Mouse (Mus musculus) kidney, adult 18-20 months (tissue): Measurements from ENCODE around the gene Tssk3.
A peak's percentile ranks its signal among the peaks of the same experiment; 100 is the strongest.
"Not testable (repeated sequence)": the region's sequence is repeated elsewhere in the genome, so short reads cannot be mapped to it uniquely, and the experiment has no call there.

Source experiments
- DNase-seq: peaks from one replicate; pipeline ENCODE4 v3.0.0; 2021

Gene Tssk3

GRCm38 (mm10) chr4:129490972-129491880 is at the start of gene Tssk3, which contains the start of gene Fam229a:
Gene Tssk3 (minus strand): TSS chr4:129491022.
Gene Fam229a (plus strand): TSS chr4:129491190.
- peak; percentile 39 for DNase-seq

- DNase-seq = peak; percentile 20
Observed at GRCm38 (mm10) chr4:129540012-129540411, 49.2 kb upstream of the Tssk3 start.

- DNase-seq = not testable (repeated sequence)
Observed at GRCm38 (mm10) chr4:129528901-129529300, 38.1 kb upstream of the Tssk3 start.

GRCm38 (mm10) chr4:129525889-129526288 is 35.1 kb upstream of the Tssk3 start:
- no peak for DNase-seq

GRCm38 (mm10) chr4:129525338-129525737 is 34.5 kb upstream of the Tssk3 start:
- no peak for DNase-seq

- DNase-seq = no peak
Observed at GRCm38 (mm10) chr4:129518519-129518918, 27.7 kb upstream of the Tssk3 start.

- DNase-seq = peak; percentile 46
Observed at GRCm38 (mm10) chr4:129516925-129517324, 26.1 kb upstream of the Tssk3 start.

- peak; percentile 57 for DNase-seq
Observed at GRCm38 (mm10) chr4:129514300-129514898, 23.6 kb upstream of the Tssk3 start.

- no peak for DNase-seq
Observed at GRCm38 (mm10) chr4:129513891-129514290, 23.1 kb upstream of the Tssk3 start.

GRCm38 (mm10) chr4:129513086-129513767 is 22.4 kb upstream of the Tssk3 start, which contains the start of gene Marcksl1:
Gene Marcksl1 (plus strand): TSS chr4:129513581.
- DNase-seq = peak; percentile 85

GRCm38 (mm10) chr4:129511413-129512096 is 20.7 kb upstream of the Tssk3 start:
- DNase-seq = no peak

GRCm38 (mm10) chr4:129510723-129511412 is 20.0 kb upstream of the Tssk3 start:
- no peak for DNase-seq

GRCm38 (mm10) chr4:129509650-129510049 is 18.8 kb upstream of the Tssk3 start:
- DNase-seq = no peak

- DNase-seq = no peak
Observed at GRCm38 (mm10) chr4:129508834-129509600, 18.2 kb upstream of the Tssk3 start.

GRCm38 (mm10) chr4:129508237-129508515 is 17.4 kb upstream of the Tssk3 start:
- DNase-seq = no peak

GRCm38 (mm10) chr4:129507434-129508236 is 16.8 kb upstream of the Tssk3 start:
- no peak for DNase-seq

- DNase-seq = no peak
Observed at GRCm38 (mm10) chr4:129505511-129505910, 14.7 kb upstream of the Tssk3 start.

GRCm38 (mm10) chr4:129502901-129503444 is 12.2 kb upstream of the Tssk3 start:
- no peak for DNase-seq

- DNase-seq = no peak
Observed at GRCm38 (mm10) chr4:129502327-129502888, 11.6 kb upstream of the Tssk3 start.
